Mouse (Mus musculus): ENCODE measurements around the gene Vgll2. TPM values are rescaled to one million over a fixed set of nuclear protein-coding genes. Genes with fewer than 3 reads are reported as not detected.

Gene Vgll2
- total and polyA plus RNA-seq, 3 experiments, result not detected

DNA sequence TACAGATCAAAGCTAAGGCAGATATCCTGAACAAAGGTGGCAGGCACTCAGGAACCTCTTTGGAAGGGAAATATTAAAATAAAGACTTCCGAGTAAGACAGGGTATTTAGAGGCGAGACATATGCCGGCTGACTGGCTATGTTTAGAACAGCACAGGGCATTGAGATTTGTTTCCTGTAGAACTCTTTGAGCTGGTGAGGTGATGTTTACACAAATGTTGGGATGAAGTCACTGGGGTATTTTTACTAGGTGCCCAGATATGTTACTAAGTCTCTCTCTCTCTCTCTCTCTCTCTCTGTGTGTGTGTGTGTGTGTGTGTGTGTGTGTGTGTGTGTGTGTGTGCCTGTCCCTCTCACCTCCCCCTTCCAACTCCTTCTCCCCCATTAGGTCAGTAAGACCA lies 26.0 kb downstream of the Vgll2 start:
- no peaks in the 10 kb centered on the region for H3K9me3 ChIP-seq (replicated peaks; ENCODE audit: insufficient read depth, low read length)
- no peak for DNase-seq (ENCODE audit: low read depth, low spot score)
- H3K79me2 ChIP-seq (ENCODE audit: control insufficient read depth, insufficient read depth, low read length, poor library complexity), result no peaks in the 10 kb centered on the region
- H3K4me3 ChIP-seq (ENCODE audit: control insufficient read depth in 1 of 2, insufficient read depth in 1 of 2, low read depth in 2 of 2, low read length in 2 of 2), result no peak overlapping the region
- no peak for TF ChIP-seq SIN3A (IDR thresholded peaks at IDR 0.05; ENCODE audit: low read length)
- TF ChIP-seq EP300 (IDR thresholded peaks at IDR 0.05; ENCODE audit: low read depth in 1 of 2, low read length in 2 of 2), result no peak
- no peak for TF ChIP-seq ZC3H11A (IDR thresholded peaks at IDR 0.05; ENCODE audit: low read depth, low read length)
- TF ChIP-seq POLR2AphosphoS5 (IDR thresholded peaks at IDR 0.05; ENCODE audit: borderline replicate concordance, low read depth, low read length), result no peak
- TF ChIP-seq USF1 (IDR thresholded peaks at IDR 0.05; ENCODE audit: low read depth, low read length), result no peak
- TF ChIP-seq NELFE (IDR thresholded peaks at IDR 0.05; ENCODE audit: low read depth, low read length), result no peak
- no peak for TF ChIP-seq CHD2 (IDR thresholded peaks at IDR 0.05; ENCODE audit: low read length)
- TF ChIP-seq HCFC1 (IDR thresholded peaks at IDR 0.05; ENCODE audit: low read depth, low read length), result no peak
- TF ChIP-seq USF2 (IDR thresholded peaks at IDR 0.05; ENCODE audit: borderline replicate concordance in 1 of 2, insufficient read depth in 1 of 2, low read depth in 1 of 2, low read length in 2 of 2), result no peak
- no peak for TF ChIP-seq CTCF (IDR thresholded peaks at IDR 0.05 in 2 of 3, conservative IDR thresholded peaks at IDR 0.05 in 1 of 3; ENCODE audit: control insufficient read depth in 1 of 3, insufficient read depth in 1 of 3, low read depth in 2 of 3, low read length in 3 of 3, poor library complexity in 1 of 3, severe bottlenecking in 1 of 3)
- no peak for TF ChIP-seq JUND (IDR thresholded peaks at IDR 0.05; ENCODE audit: low read depth, low read length)
- TF ChIP-seq ZKSCAN1 (IDR thresholded peaks at IDR 0.05; ENCODE audit: low read depth, low read length), result no peak
- no peak for TF ChIP-seq RAD21 (IDR thresholded peaks at IDR 0.05; ENCODE audit: low read depth, low read length)
- H3K4me1 ChIP-seq (ENCODE audit: control insufficient read depth in 1 of 2, insufficient read depth in 2 of 2, low read length in 2 of 2), result no peaks in the 10 kb centered on the region
- no peak overlapping the region for H3K27ac ChIP-seq (ENCODE audit: control insufficient read depth, low read depth, low read length)
- no peaks in the 10 kb centered on the region for H3K36me3 ChIP-seq (ENCODE audit: control insufficient read depth in 1 of 2, insufficient read depth in 2 of 2, low read length in 2 of 2)
- no peak overlapping the region for H3K9ac ChIP-seq (ENCODE audit: control insufficient read depth, low read depth, low read length, poor library complexity, severe bottlenecking)
- no peaks in the 10 kb centered on the region for H3K27me3 ChIP-seq (ENCODE audit: control insufficient read depth in 1 of 2, insufficient read depth in 2 of 2, low read length in 2 of 2)

DNA sequence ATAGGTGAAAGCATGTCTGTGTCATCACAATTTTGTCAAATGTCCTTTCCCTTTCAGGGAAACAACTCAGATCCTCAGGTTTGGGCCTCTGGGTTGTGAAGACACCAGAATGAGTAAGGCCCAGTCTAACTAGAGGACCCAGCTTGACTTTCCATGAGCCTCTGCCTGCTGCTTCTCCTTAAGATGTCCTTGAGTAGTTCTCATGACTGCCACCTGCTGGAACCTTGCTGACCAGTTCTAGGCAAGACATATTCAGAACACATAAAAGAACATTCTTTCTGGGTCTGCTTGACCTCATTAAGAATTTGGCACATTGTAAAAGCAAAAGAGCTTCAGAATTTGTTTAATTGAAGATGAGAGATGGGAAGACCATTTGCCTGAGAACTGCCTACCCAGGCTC lies 50.2 kb downstream of the Vgll2 start:
- Histone ChIP-seq H3K27ac (ENCODE audit: control insufficient read depth, low read depth, low read length) (no peak overlapping the region), H3K79me2 (ENCODE audit: control insufficient read depth, insufficient read depth, low read length, poor library complexity) (no peaks in the 10 kb centered on the region), H3K4me3 (ENCODE audit: control insufficient read depth in 1 of 2, insufficient read depth in 1 of 2, low read depth in 2 of 2, low read length in 2 of 2) (no peak overlapping the region), H3K9ac (ENCODE audit: control insufficient read depth, low read depth, low read length, poor library complexity, severe bottlenecking) (no peak overlapping the region), H3K36me3 (ENCODE audit: control insufficient read depth in 1 of 2, insufficient read depth in 2 of 2, low read length in 2 of 2) (no peaks in the 10 kb centered on the region), H3K9me3 (replicated peaks; ENCODE audit: insufficient read depth, low read length) (no peaks in the 10 kb centered on the region), H3K27me3 (ENCODE audit: control insufficient read depth in 1 of 2, insufficient read depth in 2 of 2, low read length in 2 of 2) (no peaks in the 10 kb centered on the region), H3K4me1 (ENCODE audit: control insufficient read depth in 1 of 2, insufficient read depth in 2 of 2, low read length in 2 of 2) (no peaks in the 10 kb centered on the region)
- peak; percentile 42 for DNase-seq (ENCODE audit: low read depth, low spot score)
- TF ChIP-seq USF1 (IDR thresholded peaks at IDR 0.05; ENCODE audit: low read depth, low read length) (no peak), CHD2 (IDR thresholded peaks at IDR 0.05; ENCODE audit: low read length) (no peak), UBTF (IDR thresholded peaks at IDR 0.05; ENCODE audit: borderline replicate concordance, insufficient read depth, low read depth, low read length) (no peak), MEF2A (IDR thresholded peaks at IDR 0.05; ENCODE audit: extremely low read depth, insufficient replicate concordance, low read depth, low read length, poor library complexity, severe bottlenecking) (no peak), CTCF (IDR thresholded peaks at IDR 0.05 in 2 of 3, conservative IDR thresholded peaks at IDR 0.05 in 1 of 3; ENCODE audit: control insufficient read depth in 1 of 3, insufficient read depth in 1 of 3, low read depth in 2 of 3, low read length in 3 of 3, poor library complexity in 1 of 3, severe bottlenecking in 1 of 3) (peak in 2 of 3 experiments; percentile 32 to 47; a peak in 4 of 6 replicates), HCFC1 (IDR thresholded peaks at IDR 0.05; ENCODE audit: low read depth, low read length) (no peak), SMC3 (IDR thresholded peaks at IDR 0.05; ENCODE audit: low read depth, low read length) (peak; percentile 46)

Other genes with a start within 250 kb of the Vgll2 start
- not detected in 2 replicates for gene Ros1, start 172.7 kb downstream of the Vgll2 start, total RNA-seq (2012; rRNA removed)
- gene Ros1, start 172.7 kb downstream of the Vgll2 start, polyA plus RNA-seq (2012; ENCODE audit: insufficient read depth in 1 of 2, insufficient read length in 2 of 2, low read depth in 1 of 2, low replicate concordance in 2 of 2, missing spikeins in 1 of 2), result not detected
- 4.0 and 4.5 TPM in 2 replicates for gene Dcbld1, start 211.1 kb downstream of the Vgll2 start, total RNA-seq (2012; rRNA removed)
- gene Dcbld1, start 211.1 kb downstream of the Vgll2 start, polyA plus RNA-seq (2012; ENCODE audit: insufficient read depth in 1 of 2, insufficient read length in 2 of 2, low read depth in 1 of 2, low replicate concordance in 2 of 2, missing spikeins in 1 of 2), result 1 to 10 TPM in 1 of 2 experiments, not detected in 1; 7.1 TPM